Mouse (Mus musculus) hindbrain, postnatal 0 days (tissue): ENCODE results near the gene 9130213A22Rik. TPM values are rescaled to one million over a fixed set of nuclear protein-coding genes. Genes with fewer than 3 reads are reported as not detected.

ENCODE experiments used
- ATAC-seq: fragments of 200-750 bp; cut with Nextera tagmentation; 2 replicates; pipeline ENCODE4 v1.8.0; 2017; ENCODE audit warnings: mild to moderate bottlenecking, moderate TSS enrichment, moderate library complexity
- DNase-seq: peaks from one replicate; pipeline ENCODE4 v3.0.0-alpha.2; 2015; ENCODE audit warnings: low spot score
- H3K27ac ChIP-seq: fragments of 300-500 bp; sonication (generic); 2 replicates; pipeline ENCODE4 v1.5.1; 2014; ENCODE audit warnings: mild to moderate bottlenecking
- H3K27me3 ChIP-seq: fragments of 300-500 bp; sonication (generic); 2 replicates; pipeline ENCODE4 v1.6.1; 2014; ENCODE audit warnings: low read length, mixed read lengths; ENCODE audit not compliant: insufficient read depth
- H3K36me3 ChIP-seq: fragments of 300-500 bp; sonication (generic); 2 replicates; pipeline ENCODE4 v1.6.1; 2014; ENCODE audit warnings: low read length, mixed read lengths; ENCODE audit not compliant: insufficient read depth
- H3K4me1 ChIP-seq: fragments of 300-500 bp; sonication (generic); 2 replicates; pipeline ENCODE4 v1.6.1; 2014; ENCODE audit warnings: antibody characterized with exemption, low read length, mixed read lengths; ENCODE audit not compliant: insufficient read depth
- H3K4me2 ChIP-seq: fragments of 300-500 bp; sonication (generic); 2 replicates; pipeline ENCODE4 v1.6.1; 2014; ENCODE audit warnings: low read depth, mild to moderate bottlenecking, low read length, moderate library complexity, mixed read lengths
- H3K4me3 ChIP-seq: fragments of 300-500 bp; sonication (generic); 2 replicates; pipeline ENCODE4 v1.5.1; 2014; ENCODE audit warnings: low read length
- H3K9ac ChIP-seq: fragments of 300-500 bp; sonication (generic); replicated peaks from 2 replicates; pipeline ENCODE4 v1.6.1; 2014; ENCODE audit warnings: mild to moderate bottlenecking, low read length, moderate library complexity, mixed read lengths
- H3K9me3 ChIP-seq: fragments of 300-500 bp; sonication (generic); 2 replicates; pipeline ENCODE4 v1.6.1; 2016; ENCODE audit warnings: low read length, mixed read lengths
- CTCF ChIP-seq: IDR thresholded peaks from 2 replicates; pipeline ENCODE4 v1.5.1; 2016; ENCODE audit warnings: antibody characterized with exemption, control low read depth, low read depth
- WGBS: fragments of 180-500 bp; shearing (Covaris S2); extraction: QIAGEN DNeasy Blood & Tissue Kit; methylation state at CpG from one replicate; pipeline ENCODE4 v1.1.7; 2014; 5-methylcytosine and 5-hydroxymethylcytosine counted together
- polyA plus RNA-seq: library from polyadenylated mRNA; unstranded; fragments of >200 nt; fragmentation: Nextera tagmentation; extraction: Ambion mirVana; gene quantifications from 2 replicates; pipeline ENCODE4 v1.2.1, GENCODE M21; 2015
- total RNA-seq: library from RNA; depleted of rRNA; stranded (reverse); fragments of >200 nt; gene quantifications from 2 replicates; pipeline ENCODE4 v1.2.3, GENCODE M21; 2014

Gene 9130213A22Rik
- total and polyA plus RNA-seq, 2 experiments from 2014 or later = 1.0 to 1.2 TPM

DNA sequence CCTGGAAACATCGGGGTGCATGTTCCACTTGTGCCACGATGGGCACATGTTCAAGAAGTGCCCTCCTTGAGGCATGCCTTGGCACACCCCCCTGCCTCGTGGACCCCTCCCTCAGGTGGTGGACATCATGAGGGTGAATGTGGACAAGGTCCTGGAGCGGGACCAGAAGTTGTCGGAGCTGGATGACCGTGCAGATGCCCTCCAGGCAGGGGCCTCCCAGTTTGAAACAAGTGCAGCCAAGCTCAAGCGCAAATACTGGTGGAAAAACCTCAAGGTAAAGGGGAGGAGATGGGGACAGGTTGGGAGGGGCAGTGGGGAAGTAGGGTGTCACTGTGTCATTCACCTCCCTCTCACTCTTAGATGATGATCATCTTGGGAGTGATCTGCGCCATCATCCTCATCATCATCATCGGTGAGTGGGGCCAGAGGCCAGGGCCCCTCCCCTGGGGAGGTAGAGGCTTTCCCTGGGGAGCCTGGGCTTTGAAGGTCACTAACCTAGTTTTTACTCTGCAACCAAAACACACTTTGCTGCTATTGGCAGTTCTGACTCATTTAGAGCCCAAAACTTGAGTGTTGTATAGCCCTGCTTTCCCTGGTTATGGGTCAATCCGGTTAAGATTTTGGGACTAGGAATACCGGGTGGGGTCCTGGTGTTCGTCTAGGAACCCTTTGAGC is 32.6 kb downstream of the 9130213A22Rik start:
- WGBS = 77% methylated on average over 12 of the region's 12 CpGs
- peak overlapping the region; percentile 99 for H3K27ac ChIP-seq
- DNase-seq (no peak), ATAC-seq (no peak)
- H3K36me3 ChIP-seq = peaks cover 6% of the 10 kb centered on the region; the same call in 1 of the 2 replicates
- H3K9ac ChIP-seq = peak overlapping the region; percentile 100
- H3K4me3 ChIP-seq = peak overlapping the region; percentile 99
- H3K27me3 ChIP-seq = no peaks in the 10 kb centered on the region
- no peaks in the 10 kb centered on the region for H3K9me3 ChIP-seq
- H3K4me2 ChIP-seq = peak overlapping the region; percentile 97
- H3K4me1 ChIP-seq = peaks cover 13% of the 10 kb centered on the region
- no peak for TF ChIP-seq CTCF

GRCm38 (mm10) chr11:69088856-69089615 is 33.4 kb downstream of the 9130213A22Rik start:
- H3K27me3 ChIP-seq = no peaks in the 10 kb centered on the region
- ATAC-seq (0 out of 2 replicates have a peak, but pooled peaks have one; percentile 2), DNase-seq (no peak)
- peak overlapping the region; percentile 100 for H3K9ac ChIP-seq
- H3K4me2 ChIP-seq = peak overlapping the region; percentile 97
- H3K4me1 ChIP-seq = peaks cover 13% of the 10 kb centered on the region
- H3K9me3 ChIP-seq = no peaks in the 10 kb centered on the region
- peak overlapping the region; percentile 99 for H3K27ac ChIP-seq
- WGBS = 10% methylated on average over 25 of the region's 25 CpGs
- peaks cover 6% of the 10 kb centered on the region; the same call in 1 of the 2 replicates for H3K36me3 ChIP-seq
- peak overlapping the region; percentile 99 for H3K4me3 ChIP-seq
- 0 out of 2 replicates have a peak, but pooled peaks have one; percentile 5 for TF ChIP-seq CTCF

- DNase-seq (peak; percentile 97), ATAC-seq (peak; percentile 91)
- H3K4me1 ChIP-seq = peaks cover 13% of the 10 kb centered on the region
- H3K9me3 ChIP-seq = no peaks in the 10 kb centered on the region
- H3K36me3 ChIP-seq = peaks cover 6% of the 10 kb centered on the region; the same call in 1 of the 2 replicates
- H3K4me2 ChIP-seq = peak within 1 kb of the TSS; percentile 97
- peak within 1 kb of the TSS; percentile 100 for H3K9ac ChIP-seq
- no peaks in the 10 kb centered on the region for H3K27me3 ChIP-seq
- H3K4me3 ChIP-seq = peak within 1 kb of the TSS; percentile 99
- peak within 1 kb of the TSS; percentile 99 for H3K27ac ChIP-seq
- TF ChIP-seq CTCF = no peak
- WGBS = under 1% methylated on average over 66 of the region's 67 CpGs
Measured at GRCm38 (mm10) chr11:69088103-69088855, 34.1 kb downstream of the 9130213A22Rik start, which contains the start of gene Vamp2. Vamp2 (plus strand) TSS chr11:69088490.

DNA sequence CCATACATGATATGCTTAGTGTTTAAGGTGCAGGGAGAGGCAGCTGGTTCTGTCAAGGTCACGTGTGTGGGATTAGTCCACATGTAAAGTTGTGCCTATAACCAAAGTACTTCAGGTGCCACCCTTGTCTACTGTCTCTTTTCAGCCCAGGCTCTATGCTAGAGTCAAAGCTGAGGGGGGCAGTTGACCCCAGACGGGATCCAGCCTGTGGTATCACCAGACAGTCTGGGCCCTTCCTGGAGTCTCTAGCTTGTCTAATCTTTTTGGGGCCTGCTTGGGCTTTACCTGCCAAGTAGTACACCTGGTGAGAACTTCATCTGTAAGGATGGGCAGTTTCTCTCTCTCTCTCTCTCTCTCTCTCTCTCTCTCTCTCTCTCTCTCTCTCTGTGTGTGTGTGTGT is 34.8 kb downstream of the 9130213A22Rik start:
- peaks cover 13% of the 10 kb centered on the region for H3K4me1 ChIP-seq
- H3K9me3 ChIP-seq = no peaks in the 10 kb centered on the region
- 55% methylated on average over 2 of the region's 2 CpGs for WGBS
- no peak for TF ChIP-seq CTCF
- H3K9ac ChIP-seq = peak overlapping the region; percentile 100; the same call in 1 of the 2 replicates
- peak overlapping the region; percentile 97 for H3K4me2 ChIP-seq
- ATAC-seq (no peak), DNase-seq (no peak)
- H3K4me3 ChIP-seq = no peak overlapping the region
- peaks cover 6% of the 10 kb centered on the region; the same call in 1 of the 2 replicates for H3K36me3 ChIP-seq
- H3K27me3 ChIP-seq = no peaks in the 10 kb centered on the region
- H3K27ac ChIP-seq = peak overlapping the region; percentile 99; the same call in 1 of the 2 replicates

DNA sequence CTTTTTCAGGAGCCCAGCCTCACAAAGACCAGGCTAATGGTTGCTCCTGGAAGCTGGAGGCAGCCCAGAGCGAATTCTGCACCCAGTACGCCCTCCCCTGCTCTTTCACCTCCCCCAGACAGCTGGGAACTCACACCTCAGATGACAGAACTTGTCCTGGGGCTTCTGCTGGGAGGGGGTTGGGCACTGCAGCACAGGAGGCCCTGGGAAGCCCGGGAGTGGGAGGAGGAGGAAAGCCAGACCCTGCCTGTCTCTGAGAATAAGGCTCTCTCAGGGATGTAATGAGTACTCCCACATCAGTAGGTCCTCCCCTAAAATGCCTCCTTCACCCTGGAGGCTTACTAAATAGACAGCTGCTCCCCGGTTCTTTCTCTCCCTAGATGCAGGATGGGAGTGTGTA is 35.3 kb downstream of the 9130213A22Rik start:
- Histone ChIP-seq H3K9me3 (no peaks in the 10 kb centered on the region), H3K4me1 (peaks cover 13% of the 10 kb centered on the region), H3K4me2 (no peak overlapping the region), H3K36me3 (peaks cover 6% of the 10 kb centered on the region; the same call in 1 of the 2 replicates), H3K9ac (no peak overlapping the region), H3K27ac (no peak overlapping the region; the same call in 1 of the 2 replicates), H3K4me3 (no peak overlapping the region), H3K27me3 (no peaks in the 10 kb centered on the region)
- DNase-seq (no peak), ATAC-seq (no peak)
- WGBS = 41% methylated on average over 4 of the region's 4 CpGs
- no peak for TF ChIP-seq CTCF

DNA sequence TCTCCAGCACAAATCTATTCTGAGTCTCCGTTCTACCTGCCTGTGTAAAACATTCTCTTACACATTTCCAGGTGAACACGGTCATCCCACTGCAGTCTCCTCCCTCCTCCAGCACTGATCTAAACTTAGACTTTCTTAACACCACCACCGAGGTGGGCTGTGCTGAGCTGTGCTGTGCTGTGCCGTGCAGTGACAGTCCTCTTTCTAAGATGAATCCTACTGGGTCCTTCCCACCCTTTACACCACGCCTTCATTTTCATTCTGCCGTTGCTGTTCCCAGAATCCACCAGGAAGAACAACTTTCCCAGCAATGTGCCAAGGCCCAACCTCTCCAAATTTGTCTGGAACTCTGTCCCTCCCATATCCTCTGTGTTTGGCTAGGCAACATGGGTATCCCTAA is 36.0 kb downstream of the 9130213A22Rik start:
- Histone ChIP-seq H3K4me1 (peaks cover 13% of the 10 kb centered on the region), H3K4me3 (no peak overlapping the region), H3K9ac (no peak overlapping the region), H3K27ac (no peak overlapping the region), H3K9me3 (no peaks in the 10 kb centered on the region), H3K4me2 (no peak overlapping the region), H3K27me3 (no peaks in the 10 kb centered on the region), H3K36me3 (peaks cover 6% of the 10 kb centered on the region; the same call in 1 of the 2 replicates)
- no peak for DNase-seq
- ATAC-seq = no peak
- TF ChIP-seq CTCF = no peak
- 75% methylated on average over 6 of the region's 6 CpGs for WGBS
